Comparison of ENCODE assay signal across 10 mouse cellular contexts in genomic region chr11:32118844-32119629, GRCm38 (mm10).
DNase-seq lines count a peak whose midpoint lies in the region; ATAC-seq and TF ChIP-seq lines count a peak whose summit lies in the region.
"Had no signal": no experiment of that assay in that cellular context is flagged by ENCODE, and none has a peak within 500 bp of the region (broad histone marks: within the 10 kb centered on the region; RNA-seq: fewer than 3 reads in every experiment).

No protein-coding gene starts in this region.

- H3K4me3 ChIP-seq in kidney, adult 2 months (ENCODE audit: insufficient read depth, low read depth, low read length), result no peak overlapping the region
- H3K4me3 ChIP-seq in forebrain, postnatal 0 days (ENCODE audit: low read depth, low read length), result no peak overlapping the region
- no peak overlapping the region for H3K4me3 ChIP-seq in limb, embryonic 13.5 days
- H3K4me3 ChIP-seq: embryonic facial prominence, embryonic 15.5 days had no signal

- H3K4me2 ChIP-seq in forebrain, postnatal 0 days (ENCODE audit: low read depth), result no peak overlapping the region
- H3K4me2 ChIP-seq in limb, embryonic 13.5 days (replicated peaks), result no peak overlapping the region
- H3K4me2 ChIP-seq: embryonic facial prominence, embryonic 15.5 days had no signal

- H3K9me3 ChIP-seq in forebrain, postnatal 0 days (ENCODE audit: low read length), result no peaks in the 10 kb centered on the region
- H3K9me3 ChIP-seq in limb, embryonic 13.5 days, result peaks cover 3% of the 10 kb centered on the region; the same call in 1 of the 2 replicates
- H3K9me3 ChIP-seq: embryonic facial prominence, embryonic 15.5 days had no signal

- peak; percentile 83 for ATAC-seq in forebrain, postnatal 0 days
- peak; percentile 60 for ATAC-seq in limb, embryonic 13.5 days (ENCODE audit: low FRiP score, low read depth)
- ATAC-seq in granulocyte monocyte progenitor cell, adult 5-6 weeks (replicated peaks; ENCODE audit: poor library complexity, severe bottlenecking), result no peak

- TF ChIP-seq POLR2A in kidney, adult 2 months (IDR thresholded peaks at IDR 0.05; ENCODE audit: low read depth, low read length), result no peak

- WGBS in kidney, adult 2 months, result 29% methylated on average over 14 of the region's 14 CpGs
- WGBS in forebrain, postnatal 0 days, result 24% methylated on average over 14 of the region's 14 CpGs
- WGBS in limb, embryonic 13.5 days, result 29% methylated on average over 14 of the region's 14 CpGs

- H3K4me1 ChIP-seq in kidney, adult 2 months (ENCODE audit: control insufficient read depth, insufficient read depth, low read length), result 0 out of 2 replicates have a peak, but pooled peaks cover 7% of the 10 kb centered on the region
- H3K4me1 ChIP-seq in forebrain, postnatal 0 days (ENCODE audit: insufficient read depth), result peaks cover 13% of the 10 kb centered on the region
- peaks cover 21% of the 10 kb centered on the region for H3K4me1 ChIP-seq in limb, embryonic 13.5 days
- H3K4me1 ChIP-seq: embryonic facial prominence, embryonic 15.5 days had no signal

- no peak for TF ChIP-seq CTCF in kidney, adult 2 months (conservative IDR thresholded peaks at IDR 0.05; ENCODE audit: insufficient read depth, insufficient read length, low read depth, low read length)
- no peak for TF ChIP-seq CTCF in forebrain, postnatal 0 days (IDR thresholded peaks at IDR 0.05; ENCODE audit: low read depth)

- no peak overlapping the region for H3K9ac ChIP-seq in forebrain, postnatal 0 days
- H3K9ac ChIP-seq in limb, embryonic 13.5 days, result peak overlapping the region; percentile 4; the same call in 1 of the 2 replicates
- H3K9ac ChIP-seq: embryonic facial prominence, embryonic 15.5 days had no signal

- DNase-seq in kidney, adult 2 months, result peak; percentile 71
- DNase-seq in kidney, adult 11 months, result no peak
- DNase-seq in forebrain, postnatal 0 days, result peak; percentile 64
- peak; percentile 78 for DNase-seq in retina, postnatal 1 day
- no peak for DNase-seq in thymus, postnatal 25 days
- DNase-seq in frontal cortex, postnatal 10 days (ENCODE audit: low spot score in 2 of 2), result no peak
- DNase-seq: lung, postnatal 10 days had no signal

- H3K27me3 ChIP-seq in kidney, adult 2 months (replicated peaks; ENCODE audit: control insufficient read depth, insufficient read depth, low read length), result no peaks in the 10 kb centered on the region
- no peaks in the 10 kb centered on the region for H3K27me3 ChIP-seq in forebrain, postnatal 0 days (ENCODE audit: insufficient read depth, low read length)
- H3K27me3 ChIP-seq in limb, embryonic 13.5 days, result no peaks in the 10 kb centered on the region
- H3K27me3 ChIP-seq: embryonic facial prominence, embryonic 15.5 days had no signal

- no peak overlapping the region for H3K27ac ChIP-seq in kidney, adult 2 months (ENCODE audit: insufficient read depth, low read depth, low read length)
- H3K27ac ChIP-seq in forebrain, postnatal 0 days (ENCODE audit: low read depth, low read length), result peak overlapping the region; percentile 62
- H3K27ac ChIP-seq in limb, embryonic 13.5 days, result peak overlapping the region; percentile 44
- H3K27ac ChIP-seq: embryonic facial prominence, embryonic 15.5 days had no signal

- no peaks in the 10 kb centered on the region for H3K36me3 ChIP-seq in kidney, adult 2 months (ENCODE audit: control insufficient read depth, insufficient read depth, low read length)
- H3K36me3 ChIP-seq in forebrain, postnatal 0 days (ENCODE audit: insufficient read depth), result no peaks in the 10 kb centered on the region
- no peaks in the 10 kb centered on the region for H3K36me3 ChIP-seq in limb, embryonic 13.5 days
- H3K36me3 ChIP-seq: embryonic facial prominence, embryonic 15.5 days had no signal

Comparison
In these comparisons a context has a peak if more than half of its experiments do, and no peak if none do; other contexts are left out.
1. DNase-seq: peak in kidney, adult 2 months (single experiment), forebrain, postnatal 0 days (single experiment) and retina, postnatal 1 day (single experiment); none in kidney, adult 11 months (single experiment), thymus, postnatal 25 days (single experiment) and frontal cortex, postnatal 10 days (0 of 2).